Mouse (Mus musculus): ENCODE data around the gene 4933407L21Rik.
A peak's percentile ranks its signal among the peaks of the same experiment; 100 is the strongest.

4933407L21Rik gene

GRCm38 (mm10) chr1:85928057-85928687, at the start of gene 4933407L21Rik:
TSS of gene 4933407L21Rik (plus strand) at chr1:85928483.
- DNase-seq (ENCODE audit: low spot score), result no peak

- DNase-seq (ENCODE audit: low spot score), result no peak
These were observed 46.3 kb upstream of the 4933407L21Rik start for GRCm38 (mm10) chr1:85882003-85882402.

DNA sequence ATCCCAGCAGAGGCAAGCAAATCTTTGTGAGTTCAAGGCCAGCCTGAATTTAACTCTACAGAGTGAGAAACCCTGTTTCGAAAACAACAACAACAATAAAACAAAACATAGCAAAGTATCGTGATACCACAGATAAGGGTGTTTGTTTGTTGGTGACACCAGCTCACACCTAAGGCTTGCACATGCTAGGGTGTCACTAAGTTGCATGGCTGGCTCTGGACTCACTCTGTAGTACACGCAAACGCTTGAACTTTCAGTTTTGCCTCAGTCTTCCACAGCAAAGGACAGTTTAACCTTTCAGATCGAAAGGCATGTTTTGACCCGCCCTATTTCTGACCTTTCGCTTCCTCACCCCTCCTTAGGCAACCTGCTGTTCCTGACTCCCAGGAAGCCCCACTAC, 41.1 kb upstream of the 4933407L21Rik start:
- DNase-seq (ENCODE audit: low spot score), result no peak

DNA sequence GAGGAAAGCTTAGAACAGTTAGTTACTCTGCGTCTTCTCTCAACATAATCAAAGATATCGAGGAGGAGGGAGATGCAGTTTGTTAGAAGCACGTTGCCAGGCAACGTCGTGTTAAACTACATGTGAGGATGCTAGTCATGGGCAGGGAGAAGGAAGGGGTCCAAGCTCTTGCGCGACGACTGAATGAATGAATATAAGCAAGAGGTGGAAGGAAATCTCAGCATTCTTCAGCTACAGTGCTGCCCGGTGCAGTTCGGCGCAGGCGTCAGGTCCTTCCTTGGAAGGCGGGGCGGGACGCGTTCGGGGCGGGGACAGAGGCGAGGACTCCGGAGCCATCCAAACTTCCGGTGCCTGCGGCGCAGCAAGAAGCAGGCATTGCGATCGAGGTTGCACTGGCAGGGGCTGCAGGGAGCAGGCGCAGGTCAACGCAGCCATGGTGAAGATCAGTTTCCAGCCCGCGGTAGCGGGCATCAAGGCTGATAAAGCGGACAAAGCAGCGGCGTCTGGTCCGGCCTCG, 34.0 kb upstream of the 4933407L21Rik start, which contains the start of gene Itm2c:
Gene Itm2c, plus strand, starts transcription at position 51 of the 517 bp plus-strand sequence.
- DNase-seq (ENCODE audit: low spot score), result peak; percentile 90

DNA sequence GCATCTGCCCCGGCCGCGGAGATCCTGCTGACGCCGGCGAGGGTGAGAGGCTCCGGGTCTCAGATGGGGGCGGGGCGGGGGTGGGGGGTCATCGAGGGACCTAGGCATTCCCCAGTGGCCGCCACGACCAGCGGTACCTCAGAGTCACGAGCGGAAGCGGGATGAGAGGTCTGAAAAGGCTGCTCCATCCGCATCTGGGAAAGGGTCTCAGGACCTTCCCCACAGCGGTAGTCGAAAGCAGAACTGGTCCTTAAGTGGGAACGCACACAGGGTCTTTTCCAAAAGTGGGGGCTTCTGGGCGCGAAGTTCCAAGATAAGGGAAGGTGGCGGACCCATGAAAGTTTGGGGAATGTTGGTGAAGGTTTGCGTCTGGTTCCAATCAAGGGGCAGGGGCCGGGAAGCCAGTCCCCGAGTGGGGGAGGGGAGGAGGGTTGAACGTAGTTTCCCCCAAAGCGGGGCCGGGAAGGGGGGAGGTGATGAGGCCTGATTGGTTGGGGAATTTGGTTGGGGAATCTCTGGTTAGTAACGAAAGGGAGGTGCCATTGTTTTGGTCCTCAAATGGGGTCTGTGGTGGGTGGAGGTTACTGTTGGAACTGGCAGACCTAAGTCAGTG, 33.4 kb upstream of the 4933407L21Rik start:
- DNase-seq (ENCODE audit: low spot score), result peak; percentile 54

GRCm38 (mm10) chr1:85895391-85895837, 32.9 kb upstream of the 4933407L21Rik start:
- DNase-seq (ENCODE audit: low spot score), result peak; percentile 50

DNA sequence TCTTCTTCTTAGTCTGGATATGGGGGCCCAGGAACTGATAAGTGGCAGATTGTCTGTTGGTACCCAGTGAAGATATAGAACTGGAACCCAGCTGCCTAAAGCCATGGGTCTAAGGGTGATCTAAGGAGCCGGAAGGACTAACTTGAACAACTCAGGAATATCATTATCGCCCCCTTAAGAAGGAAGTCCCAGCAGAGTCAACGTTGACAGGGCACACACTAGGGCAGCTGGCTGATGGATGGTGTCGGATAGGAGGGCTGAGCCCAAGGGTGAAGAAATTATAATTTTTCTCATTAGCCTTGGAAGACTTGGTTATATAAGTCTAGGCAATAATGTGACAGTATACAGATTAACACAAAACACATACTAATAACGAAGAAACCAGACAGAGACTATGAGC, 32.2 kb upstream of the 4933407L21Rik start:
- DNase-seq (ENCODE audit: low spot score), result no peak

DNA sequence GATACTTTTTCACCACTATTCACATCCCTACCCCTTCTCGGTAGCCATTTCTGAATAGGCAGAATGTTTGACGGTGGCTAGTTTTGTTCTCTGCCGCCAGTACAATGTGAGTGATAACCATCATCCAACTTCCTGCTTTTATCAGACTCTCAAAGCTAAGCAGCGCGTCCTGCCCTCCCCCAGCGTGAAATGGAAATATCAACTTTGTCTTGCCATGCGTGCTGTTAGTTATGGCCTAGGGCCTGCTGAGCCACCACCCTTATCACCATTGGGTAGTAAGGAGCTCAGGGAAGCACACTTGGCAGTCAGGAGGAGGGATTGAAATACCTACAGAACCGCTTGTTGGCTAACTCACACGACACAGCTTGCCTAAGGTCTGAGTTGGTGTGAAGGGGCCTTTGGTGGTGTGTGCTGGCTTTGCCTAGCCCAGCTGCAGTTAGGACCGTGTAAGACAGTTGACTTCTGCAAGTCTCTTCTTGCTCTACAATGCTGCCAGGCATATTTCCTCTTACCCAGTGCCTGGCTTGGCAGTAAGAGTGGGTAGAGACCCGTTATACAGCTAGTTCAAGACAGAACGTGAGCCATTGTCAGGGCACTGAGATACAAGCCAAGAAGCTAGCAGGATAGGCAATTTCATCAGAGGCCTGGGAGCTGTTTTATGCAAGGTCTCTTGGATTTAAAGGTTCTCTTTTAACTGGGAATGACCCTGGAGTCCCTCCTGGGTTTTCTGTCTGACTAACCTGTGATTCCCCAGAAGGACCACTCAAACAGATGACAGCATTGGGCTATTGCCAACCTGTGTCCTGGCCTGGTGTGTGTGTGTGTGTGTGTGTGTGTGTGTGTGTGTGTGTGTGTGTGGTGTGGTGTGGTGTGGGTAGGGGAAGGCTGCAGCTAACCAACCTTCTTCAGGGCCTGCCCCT, 31.2 kb upstream of the 4933407L21Rik start:
- no peak for DNase-seq (ENCODE audit: low spot score)

GRCm38 (mm10) chr1:85897901-85898760, 30.2 kb upstream of the 4933407L21Rik start:
- DNase-seq (ENCODE audit: low spot score), result no peak

DNA sequence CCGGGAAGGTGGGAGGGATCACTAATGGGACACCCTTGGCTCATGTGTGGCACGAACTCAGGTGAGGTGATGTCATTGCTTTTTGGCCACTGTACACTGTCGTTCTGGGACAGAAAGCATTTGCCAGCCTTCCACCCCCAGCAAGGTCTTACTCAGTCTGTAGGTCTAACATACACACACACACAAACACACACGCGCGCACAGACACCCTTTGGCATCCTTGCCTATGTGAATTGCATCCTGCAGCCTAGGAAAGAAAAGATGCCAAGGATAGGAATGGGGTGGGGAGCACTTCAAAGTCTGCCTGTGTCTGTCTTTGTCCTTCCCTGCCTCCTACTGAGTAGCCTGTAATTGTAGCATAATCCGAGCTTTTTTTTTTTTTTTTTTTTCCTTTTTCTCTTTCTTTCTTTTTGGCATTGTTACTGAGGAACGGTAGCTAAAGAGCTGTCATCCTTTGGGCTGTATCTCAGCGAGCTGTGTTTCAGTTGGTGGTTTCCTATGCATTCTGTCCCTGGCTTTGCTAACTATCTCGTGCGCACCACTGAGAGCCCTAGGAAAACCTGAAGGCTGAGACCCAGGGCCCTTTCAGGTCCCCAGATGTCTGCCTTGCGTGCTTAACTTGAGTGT, 29.4 kb upstream of the 4933407L21Rik start:
- DNase-seq (ENCODE audit: low spot score), result no peak

GRCm38 (mm10) chr1:85899388-85899761, 28.9 kb upstream of the 4933407L21Rik start:
- no peak for DNase-seq (ENCODE audit: low spot score)

DNA sequence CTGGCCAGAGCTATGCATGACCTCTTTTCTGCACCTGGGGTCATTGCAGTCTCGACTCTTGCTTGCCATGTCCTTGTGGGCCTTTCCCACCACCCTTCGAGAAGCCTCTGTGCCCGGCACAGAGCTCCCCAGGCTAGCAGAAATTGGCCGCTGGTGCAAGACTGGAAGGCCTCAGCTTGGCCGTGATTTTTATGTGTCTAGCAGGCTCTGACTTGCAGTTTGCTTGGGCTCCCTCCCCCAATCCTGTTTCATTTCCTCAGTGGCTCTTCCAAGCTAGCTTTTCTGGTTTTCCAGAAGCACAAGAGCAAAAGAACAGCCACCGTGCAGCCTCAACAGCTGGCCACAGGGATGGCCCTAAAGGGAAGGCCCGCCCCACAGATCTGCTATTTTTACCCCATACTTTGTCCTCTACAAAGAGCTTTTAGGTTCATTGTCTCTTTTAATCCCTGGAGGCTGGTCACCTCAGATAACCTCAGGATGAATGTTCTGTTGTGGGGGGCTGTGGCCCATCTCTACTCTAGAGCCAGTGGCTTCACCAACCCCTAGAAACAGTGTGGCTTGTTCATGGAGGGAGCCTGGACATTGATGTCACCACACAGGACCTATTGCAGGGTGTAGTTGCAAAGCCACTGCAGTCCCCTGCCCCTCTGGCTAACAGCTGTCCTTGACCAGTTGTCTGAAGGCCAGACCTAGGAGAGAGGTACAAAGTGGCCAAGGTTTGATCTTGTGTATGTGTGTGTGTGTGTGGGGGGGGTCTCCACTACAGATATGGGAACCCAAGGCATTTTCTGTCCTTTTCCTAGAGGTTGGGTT, 27.6 kb upstream of the 4933407L21Rik start:
- no peak for DNase-seq (ENCODE audit: low spot score)

GRCm38 (mm10) chr1:85901516-85902107, 26.7 kb upstream of the 4933407L21Rik start:
- no peak for DNase-seq (ENCODE audit: low spot score)

GRCm38 (mm10) chr1:85902108-85902561, 26.1 kb upstream of the 4933407L21Rik start:
- no peak for DNase-seq (ENCODE audit: low spot score)

- no peak for DNase-seq (ENCODE audit: low spot score)
These were observed 21.4 kb upstream of the 4933407L21Rik start for GRCm38 (mm10) chr1:85906892-85907291.

- DNase-seq (ENCODE audit: low spot score), result no peak
These were observed 19.3 kb upstream of the 4933407L21Rik start for GRCm38 (mm10) chr1:85908754-85909590.

- DNase-seq (ENCODE audit: low spot score), result no peak
These were observed 15.1 kb upstream of the 4933407L21Rik start for GRCm38 (mm10) chr1:85913078-85913755.

GRCm38 (mm10) chr1:85915890-85916289, 12.4 kb upstream of the 4933407L21Rik start:
- DNase-seq (ENCODE audit: low spot score), result no peak
